Comparison of ENCODE assay signal across 26 mouse cellular contexts in the genomic region with DNA sequence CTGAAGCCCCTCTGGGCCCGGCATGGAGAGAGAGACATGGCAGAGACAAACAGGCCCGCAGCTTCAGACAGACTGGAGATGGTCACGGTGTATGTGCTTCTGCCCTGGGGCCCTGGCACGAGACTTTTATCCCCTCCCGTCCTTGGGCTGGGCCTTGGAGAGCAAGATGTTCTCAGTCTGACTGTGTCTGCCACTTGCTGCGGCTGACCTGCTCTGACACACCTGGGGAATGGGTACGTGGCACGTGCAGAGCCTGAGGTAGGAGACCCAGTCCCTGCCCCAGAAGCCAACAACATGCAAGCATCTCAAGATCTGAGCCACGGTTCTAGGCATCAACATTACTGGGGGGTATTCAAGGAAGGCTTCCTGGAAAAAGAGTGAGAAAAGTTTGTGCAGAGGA. TPM values are rescaled to one million over a fixed set of nuclear protein-coding genes. Genes with fewer than 3 reads are reported as not detected.
A peak's percentile ranks its signal among the peaks of the same experiment; 100 is the strongest.
DNase-seq lines count a peak whose midpoint lies in the region; ATAC-seq and TF ChIP-seq lines count a peak whose summit lies in the region.
"Had no signal": no experiment of that assay in that cellular context is flagged by ENCODE, and none has a peak within 500 bp of the region (broad histone marks: within the 10 kb centered on the region; RNA-seq: fewer than 3 reads in every experiment).

Gene Krt78, minus strand, starts transcription at position 101 of the 400 bp plus-strand sequence.

- H3K4me2 ChIP-seq in forebrain, embryonic 11.5 days (ENCODE audit: low read depth, low read length, severe bottlenecking) = no peak within 1 kb of the TSS
- no peak within 1 kb of the TSS for H3K4me2 ChIP-seq in lung, embryonic 14.5 days
- no peak within 1 kb of the TSS for H3K4me2 ChIP-seq in stomach, embryonic 14.5 days (replicated peaks; ENCODE audit: low read depth, low read length)
- H3K4me2 ChIP-seq: forebrain, embryonic 12.5 days; heart, embryonic 11.5 days; heart, embryonic 15.5 days; hindbrain, embryonic 13.5 days had no signal

- H3K9ac ChIP-seq in forebrain, embryonic 11.5 days (ENCODE audit: low read length) = no peak within 1 kb of the TSS
- H3K9ac ChIP-seq in lung, embryonic 14.5 days = no peak within 1 kb of the TSS
- no peak within 1 kb of the TSS for H3K9ac ChIP-seq in stomach, embryonic 14.5 days (replicated peaks; ENCODE audit: low read depth, low read length)
- H3K9ac ChIP-seq: forebrain, embryonic 12.5 days; heart, embryonic 15.5 days; hindbrain, embryonic 13.5 days had no signal

- WGBS in forebrain, embryonic 10.5 days = 88% methylated on average over 9 of the region's 9 CpGs
- WGBS in forebrain, embryonic 11.5 days = 88% methylated on average over 9 of the region's 9 CpGs
- WGBS in lung, embryonic 14.5 days = 81% methylated on average over 9 of the region's 9 CpGs
- WGBS in stomach, embryonic 14.5 days = 87% methylated on average over 9 of the region's 9 CpGs

- TF ChIP-seq CTCF in lung, embryonic 14.5 days (IDR thresholded peaks at IDR 0.05; ENCODE audit: low read depth) = no peak

- no peaks in the 10 kb centered on the region for H3K36me3 ChIP-seq in forebrain, embryonic 10.5 days (replicated peaks)
- no peaks in the 10 kb centered on the region for H3K36me3 ChIP-seq in forebrain, embryonic 11.5 days (ENCODE audit: control insufficient read depth, insufficient read depth, low read length)
- no peaks in the 10 kb centered on the region for H3K36me3 ChIP-seq in lung, embryonic 14.5 days (ENCODE audit: insufficient read depth)
- H3K36me3 ChIP-seq in stomach, embryonic 14.5 days (ENCODE audit: control insufficient read depth, insufficient read depth, low read length) = no peaks in the 10 kb centered on the region
- H3K36me3 ChIP-seq: forebrain, embryonic 12.5 days; heart, embryonic 15.5 days; hindbrain, embryonic 13.5 days had no signal

- H3K4me3 ChIP-seq in forebrain, embryonic 10.5 days = no peak within 1 kb of the TSS
- H3K4me3 ChIP-seq in forebrain, embryonic 11.5 days (ENCODE audit: low read depth, low read length) = no peak within 1 kb of the TSS
- H3K4me3 ChIP-seq in lung, embryonic 14.5 days (ENCODE audit: low read depth, low read length) = no peak within 1 kb of the TSS
- no peak within 1 kb of the TSS for H3K4me3 ChIP-seq in stomach, embryonic 14.5 days (ENCODE audit: low read depth, low read length)
- H3K4me3 ChIP-seq: erythroblast, embryonic 14.5 days; forebrain, embryonic 12.5 days; heart, adult 2 months; heart, embryonic 15.5 days; hindbrain, embryonic 13.5 days had no signal

- H3K4me1 ChIP-seq in forebrain, embryonic 10.5 days = no peaks in the 10 kb centered on the region
- H3K4me1 ChIP-seq in forebrain, embryonic 11.5 days (replicated peaks; ENCODE audit: control insufficient read depth, insufficient read depth, low read length) = no peaks in the 10 kb centered on the region
- peaks cover 4% of the 10 kb centered on the region; the same call in 1 of the 2 replicates for H3K4me1 ChIP-seq in lung, embryonic 14.5 days (ENCODE audit: insufficient read depth)
- peaks cover 5% of the 10 kb centered on the region for H3K4me1 ChIP-seq in stomach, embryonic 14.5 days (ENCODE audit: control insufficient read depth, insufficient read depth, low read length)
- H3K4me1 ChIP-seq: forebrain, embryonic 12.5 days; heart, embryonic 15.5 days; hindbrain, embryonic 13.5 days had no signal

- ATAC-seq in forebrain, embryonic 11.5 days (replicated peaks; ENCODE audit: low FRiP score) = no peak
- no peak for ATAC-seq in lung, embryonic 14.5 days (ENCODE audit: insufficient read depth)
- ATAC-seq in stomach, embryonic 14.5 days (ENCODE audit: insufficient number of reproducible peaks, insufficient read depth, low FRiP score, low read depth) = no peak
- ATAC-seq: activated CD4-positive, CD25-positive, alpha-beta regulatory T cell, adult 4 months; forebrain, embryonic 16.5 days had no signal

- H3K27me3 ChIP-seq in forebrain, embryonic 10.5 days (ENCODE audit: poor library complexity, severe bottlenecking) = no peaks in the 10 kb centered on the region
- no peaks in the 10 kb centered on the region for H3K27me3 ChIP-seq in forebrain, embryonic 11.5 days (ENCODE audit: control insufficient read depth, insufficient read depth, low read length)
- H3K27me3 ChIP-seq in lung, embryonic 14.5 days (ENCODE audit: insufficient read depth, low read length) = no peaks in the 10 kb centered on the region
- H3K27me3 ChIP-seq in stomach, embryonic 14.5 days (ENCODE audit: control insufficient read depth, insufficient read depth, low read length) = no peaks in the 10 kb centered on the region
- H3K27me3 ChIP-seq: forebrain, embryonic 12.5 days; heart, embryonic 15.5 days; hindbrain, embryonic 13.5 days had no signal

- H3K9me3 ChIP-seq in forebrain, embryonic 10.5 days = no peaks in the 10 kb centered on the region
- no peaks in the 10 kb centered on the region for H3K9me3 ChIP-seq in forebrain, embryonic 11.5 days (ENCODE audit: control insufficient read depth, low read length)
- H3K9me3 ChIP-seq in lung, embryonic 14.5 days (ENCODE audit: low read depth, low read length) = no peaks in the 10 kb centered on the region
- no peaks in the 10 kb centered on the region for H3K9me3 ChIP-seq in stomach, embryonic 14.5 days (ENCODE audit: control insufficient read depth, low read depth, low read length)
- H3K9me3 ChIP-seq: forebrain, embryonic 12.5 days; heart, embryonic 15.5 days; hindbrain, embryonic 13.5 days had no signal

- no peak for DNase-seq in forebrain, embryonic 10.5 days (ENCODE audit: extremely low spot score, low spot score)
- DNase-seq in forebrain, embryonic 11.5 days (ENCODE audit: low spot score) = no peak
- DNase-seq in lung, embryonic 14.5 days = no peak
- DNase-seq in lung, adult 18-20 months = no peak
- no peak for DNase-seq in ovary, postnatal 10 days (ENCODE audit: low spot score)
- no peak for DNase-seq in adrenal gland, adult 2 months
- DNase-seq: adrenal gland, postnatal 25 days; cerebellum, adult 18-20 months; cerebellum, adult 9-11 months; cerebellum, postnatal 36 days; gastrocnemius, postnatal 10 days; heart, adult 2 months; heart, postnatal 14 days had no signal

- 0 out of 2 replicates have a peak within 1 kb of the TSS, but pooled peaks have one; percentile 3 for H3K27ac ChIP-seq in forebrain, embryonic 10.5 days
- H3K27ac ChIP-seq in forebrain, embryonic 11.5 days (ENCODE audit: low read depth, low read length) = no peak within 1 kb of the TSS
- H3K27ac ChIP-seq in lung, embryonic 14.5 days (ENCODE audit: low read depth) = peak within 1 kb of the TSS; percentile 75
- H3K27ac ChIP-seq in stomach, embryonic 14.5 days (ENCODE audit: low read length) = peak within 1 kb of the TSS; percentile 72; the same call in 1 of the 2 replicates
- H3K27ac ChIP-seq: forebrain, embryonic 12.5 days; heart, adult 2 months; heart, embryonic 15.5 days; hindbrain, embryonic 13.5 days had no signal

RNA-seq across cellular contexts. Expression of gene Krt78, which starts in this region (rescaled TPM):
- polyA plus RNA-seq in forebrain, embryonic 10.5 days (2016; fragmentation: Nextera tagmentation; extraction: Ambion mirVana) = not detected in 2 replicates
- polyA plus RNA-seq in forebrain, embryonic 11.5 days (2014; fragmentation: Nextera tagmentation; extraction: Ambion mirVana) = not detected in 2 replicates
- polyA plus RNA-seq in lung, embryonic 14.5 days (2014; fragmentation: Nextera tagmentation; extraction: Ambion mirVana) = 0.05 TPM in 2 replicates
- polyA plus RNA-seq in stomach, embryonic 14.5 days (2014; fragmentation: Nextera tagmentation; extraction: Ambion mirVana) = 0.36 and 0.66 TPM in 2 replicates
- total RNA-seq in adrenal gland, adult 2 months (2021) = not detected
- polyA plus RNA-seq in adrenal gland, adult 2 months (2012; rRNA removed) = not detected in 2 replicates
- total RNA-seq: adrenal gland, adult 18-20 months; adrenal gland, postnatal 25 days; gastrocnemius, postnatal 10 days; gastrocnemius, postnatal 4 days; heart, postnatal 14 days; hematopoietic stem cell, adult 5-6 weeks had no signal
- polyA plus RNA-seq: activated CD4-positive, CD25-positive, alpha-beta regulatory T cell, adult 4 months; C2C12; forebrain, embryonic 12.5 days; forebrain, embryonic 16.5 days; frontal cortex, adult 2 months; heart, adult 2 months; heart, embryonic 11.5 days; hindbrain, embryonic 13.5 days had no signal
